Mouse (Mus musculus): ENCODE measurements around the gene Nkx1-2.

DNA sequence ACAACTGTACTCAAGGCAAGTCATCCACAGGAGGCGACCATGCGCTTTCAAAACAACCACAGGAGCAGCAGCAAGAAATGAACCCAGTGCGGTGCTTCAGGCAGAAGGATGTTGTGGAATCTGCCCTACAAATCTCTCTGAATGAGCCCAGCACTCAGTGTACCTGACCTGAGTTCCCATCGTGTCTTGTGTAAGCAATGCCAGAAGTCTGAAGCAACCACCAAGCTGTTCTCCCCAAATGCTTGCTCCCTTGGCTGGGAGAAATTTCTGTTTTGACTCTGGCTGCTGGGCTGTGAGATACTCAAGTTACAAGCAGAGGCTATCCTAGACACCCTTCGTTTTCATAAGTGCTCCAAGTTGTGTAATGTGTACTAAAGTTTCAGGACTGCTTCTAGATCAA is 6.3 kb upstream of the Nkx1-2 start:
- TF ChIP-seq CTCF (IDR thresholded peaks at IDR 0.05; ENCODE audit: low read depth) (no peak), EP300 (IDR thresholded peaks at IDR 0.05; ENCODE audit: low read depth) (no peak)

All from liver, embryonic 14.5 days (tissue).